Mouse (Mus musculus) hindbrain, embryonic 15.5 days (tissue): Measurements from ENCODE around the gene Vps37c. TPM values are rescaled to one million over a fixed set of nuclear protein-coding genes. Genes with fewer than 3 reads are reported as not detected.

Experiments used
- polyA plus RNA-seq: library from polyadenylated mRNA; unstranded; fragments of >200 nt; fragmentation: Nextera tagmentation; extraction: Ambion mirVana; gene quantifications from 2 replicates; pipeline ENCODE4 v1.2.1, GENCODE M21; 2015

Vps37c gene
- polyA plus RNA-seq, 1 experiment from 2014 or later = 31.8 TPM

Other genes with a start within 250 kb of the Vps37c start
- 0.98 and 1.5 TPM in 2 replicates for gene Lrrc10b, start 231.3 kb upstream of the Vps37c start, polyA plus RNA-seq
- gene Ppp1r32, start 205.8 kb upstream of the Vps37c start, polyA plus RNA-seq = 2.1 and 2.3 TPM in 2 replicates
- gene Cpsf7, start 163.5 kb upstream of the Vps37c start, polyA plus RNA-seq = 49.0 and 56.1 TPM in 2 replicates
- gene Sdhaf2, start 162.6 kb upstream of the Vps37c start, polyA plus RNA-seq = 62.8 and 69.1 TPM in 2 replicates
- 47.5 and 51.4 TPM in 2 replicates for gene Tmem216, start 132.5 kb upstream of the Vps37c start, polyA plus RNA-seq
- 19.9 and 20.3 TPM in 2 replicates for gene Cyb561a3, start 111.6 kb upstream of the Vps37c start, polyA plus RNA-seq
- 40.2 and 41.4 TPM in 2 replicates for gene Tmem138, start 111.4 kb upstream of the Vps37c start, polyA plus RNA-seq
- gene Ddb1, start 83.4 kb upstream of the Vps37c start, polyA plus RNA-seq = 221 and 229 TPM in 2 replicates
- 22.0 and 28.3 TPM in 2 replicates for gene Tkfc, start 83.1 kb upstream of the Vps37c start, polyA plus RNA-seq
- gene Vwce, start 54.5 kb upstream of the Vps37c start, polyA plus RNA-seq = 0.94 and 1.3 TPM in 2 replicates
- gene Pga5, start 10.7 kb upstream of the Vps37c start, polyA plus RNA-seq = not detected in 2 replicates
- gene Cd5, start 50.3 kb downstream of the Vps37c start, polyA plus RNA-seq = 0.25 and 0.28 TPM in 2 replicates
- 0.10 TPM in 1 of 2 replicates, not detected in the other for gene Cd6, start 141.3 kb downstream of the Vps37c start, polyA plus RNA-seq
- gene Slc15a3, start 151.0 kb downstream of the Vps37c start, polyA plus RNA-seq = 0.30 and 0.47 TPM in 2 replicates
- 171 and 188 TPM in 2 replicates for gene Tmem132a, start 181.2 kb downstream of the Vps37c start, polyA plus RNA-seq
- gene Tmem109, start 193.3 kb downstream of the Vps37c start, polyA plus RNA-seq = 45.6 and 46.2 TPM in 2 replicates
- 43.3 and 44.1 TPM in 2 replicates for gene Prpf19, start 206.5 kb downstream of the Vps37c start, polyA plus RNA-seq
- 0.21 and 0.27 TPM in 2 replicates for gene Zp1, start 231.9 kb downstream of the Vps37c start, polyA plus RNA-seq
- 0.08 and 0.09 TPM in 2 replicates for gene Ptgdr2, start 248.4 kb downstream of the Vps37c start, polyA plus RNA-seq